Mouse (Mus musculus) midbrain, postnatal 0 days (tissue): ENCODE measurements around the gene Med29. TPM values are rescaled to one million over a fixed set of nuclear protein-coding genes. Genes with fewer than 3 reads are reported as not detected.

Source experiments
- ATAC-seq: fragments of 200-750 bp; cut with Nextera tagmentation; 2 replicates; pipeline ENCODE4 v1.8.0; 2017; ENCODE audit warnings: moderate number of reproducible peaks, mild to moderate bottlenecking, moderate TSS enrichment, moderate library complexity; ENCODE audit not compliant: low FRiP score
- DNase-seq: peaks from one replicate; pipeline ENCODE4 v3.0.0-alpha.2; 2015; ENCODE audit warnings: low spot score
- H3K27ac ChIP-seq: fragments of 300-500 bp; sonication (generic); 2 replicates; pipeline ENCODE4 v1.5.1; 2014; ENCODE audit warnings: low read depth, mild to moderate bottlenecking, low read length, mixed read lengths
- H3K27me3 ChIP-seq: fragments of 300-500 bp; sonication (generic); 2 replicates; pipeline ENCODE4 v1.6.1; 2014; ENCODE audit warnings: low read length, control low read depth, mixed read lengths; ENCODE audit not compliant: insufficient read depth
- H3K36me3 ChIP-seq: fragments of 300-500 bp; sonication (generic); 2 replicates; pipeline ENCODE4 v1.6.1; 2014; ENCODE audit warnings: low read length, control low read depth, mixed read lengths; ENCODE audit not compliant: insufficient read depth
- H3K4me1 ChIP-seq: fragments of 300-500 bp; sonication (generic); 2 replicates; pipeline ENCODE4 v1.6.1; 2014; ENCODE audit warnings: mild to moderate bottlenecking, control low read depth, antibody characterized with exemption, low read length, mixed read lengths; ENCODE audit not compliant: insufficient read depth
- H3K4me2 ChIP-seq: fragments of 300-500 bp; sonication (generic); 2 replicates; pipeline ENCODE4 v1.6.1; 2014; ENCODE audit warnings: low read depth, mild to moderate bottlenecking, low read length, mixed read lengths; ENCODE audit not compliant: poor library complexity, severe bottlenecking
- H3K4me3 ChIP-seq: fragments of 300-500 bp; sonication (generic); 2 replicates; pipeline ENCODE4 v1.5.1; 2014; ENCODE audit warnings: low read depth, mild to moderate bottlenecking, low read length, moderate library complexity
- H3K9ac ChIP-seq: fragments of 300-500 bp; sonication (generic); replicated peaks from 2 replicates; pipeline ENCODE4 v1.6.1; 2014; ENCODE audit warnings: mild to moderate bottlenecking, low read length, moderate library complexity, mixed read lengths; ENCODE audit not compliant: poor library complexity, severe bottlenecking
- H3K9me3 ChIP-seq: fragments of 300-500 bp; sonication (generic); 2 replicates; pipeline ENCODE4 v1.6.1; 2016; ENCODE audit warnings: low read length, control low read depth
- CTCF ChIP-seq: IDR thresholded peaks from 2 replicates; pipeline ENCODE4 v1.5.1; 2016; ENCODE audit warnings: antibody characterized with exemption, mild to moderate bottlenecking
- WGBS: fragments of 180-500 bp; shearing (Covaris S2); extraction: QIAGEN DNeasy Blood & Tissue Kit; methylation state at CpG from one replicate; pipeline ENCODE4 v1.1.7; 2014; 5-methylcytosine and 5-hydroxymethylcytosine counted together
- polyA plus RNA-seq: library from polyadenylated mRNA; unstranded; fragments of >200 nt; fragmentation: Nextera tagmentation; extraction: Ambion mirVana; gene quantifications from 2 replicates; pipeline ENCODE4 v1.2.1, GENCODE M21; 2015
- total RNA-seq: library from RNA; depleted of rRNA; stranded (reverse); fragments of >200 nt; gene quantifications from 2 replicates; pipeline ENCODE4 v1.2.3, GENCODE M21; 2014

Gene Med29
- total and polyA plus RNA-seq, 2 experiments from 2014 or later, result 37.9 to 41.6 TPM

DNA sequence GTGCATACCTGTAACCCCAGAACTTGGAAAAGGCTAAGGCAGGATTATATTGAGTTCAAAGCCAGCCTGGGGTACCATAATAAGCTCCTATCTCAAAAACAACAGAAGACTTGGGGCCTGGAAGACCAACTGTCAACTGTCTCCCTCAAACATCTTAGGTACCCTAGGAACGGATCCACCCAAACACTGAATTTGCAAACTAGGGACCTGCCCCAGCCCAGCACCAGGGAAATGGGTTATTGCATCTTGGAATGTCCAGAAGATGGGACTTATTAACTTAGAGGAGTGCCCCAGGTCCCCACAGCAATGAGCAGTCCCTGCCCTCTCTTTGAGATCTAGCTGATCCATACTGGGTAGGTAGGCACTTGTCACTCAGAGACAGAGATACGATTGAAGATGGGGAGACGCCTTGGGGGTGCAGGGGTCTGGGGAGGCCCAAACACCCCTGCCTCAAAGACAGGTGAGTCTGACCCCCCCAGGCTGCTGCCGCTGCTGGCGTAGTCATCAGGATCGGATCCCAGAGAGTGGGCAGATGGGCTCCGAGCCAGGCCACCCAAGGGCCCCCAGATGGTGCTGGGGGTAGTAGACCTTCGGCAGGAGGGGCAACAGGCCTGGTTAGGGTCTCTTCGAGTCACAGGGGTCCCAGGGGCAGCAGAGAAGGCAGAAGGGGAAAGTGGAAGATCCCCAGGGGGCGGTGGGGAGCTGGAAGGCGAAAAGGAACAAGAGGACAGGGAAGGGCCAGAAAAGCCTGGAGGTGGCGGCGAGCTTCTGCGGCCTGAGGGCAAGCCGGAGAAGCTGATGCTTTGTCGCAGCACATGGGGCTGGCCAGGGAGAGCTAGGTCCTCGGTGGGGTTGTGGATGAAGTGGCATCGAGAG is 15.1 kb downstream of the Med29 start:
- H3K27me3 ChIP-seq, result no peaks in the 10 kb centered on the region
- 78% methylated on average over 18 of the region's 18 CpGs for WGBS
- TF ChIP-seq CTCF, result no peak
- ATAC-seq (no peak), DNase-seq (no peak)
- no peaks in the 10 kb centered on the region for H3K9me3 ChIP-seq
- peaks cover 8% of the 10 kb centered on the region; the same call in 1 of the 2 replicates for H3K4me1 ChIP-seq
- no peaks in the 10 kb centered on the region for H3K36me3 ChIP-seq
- H3K4me2 ChIP-seq, result peak overlapping the region; percentile 76
- no peak overlapping the region for H3K9ac ChIP-seq
- no peak overlapping the region for H3K27ac ChIP-seq
- H3K4me3 ChIP-seq, result peak overlapping the region; percentile 16; the same call in 1 of the 2 replicates

DNA sequence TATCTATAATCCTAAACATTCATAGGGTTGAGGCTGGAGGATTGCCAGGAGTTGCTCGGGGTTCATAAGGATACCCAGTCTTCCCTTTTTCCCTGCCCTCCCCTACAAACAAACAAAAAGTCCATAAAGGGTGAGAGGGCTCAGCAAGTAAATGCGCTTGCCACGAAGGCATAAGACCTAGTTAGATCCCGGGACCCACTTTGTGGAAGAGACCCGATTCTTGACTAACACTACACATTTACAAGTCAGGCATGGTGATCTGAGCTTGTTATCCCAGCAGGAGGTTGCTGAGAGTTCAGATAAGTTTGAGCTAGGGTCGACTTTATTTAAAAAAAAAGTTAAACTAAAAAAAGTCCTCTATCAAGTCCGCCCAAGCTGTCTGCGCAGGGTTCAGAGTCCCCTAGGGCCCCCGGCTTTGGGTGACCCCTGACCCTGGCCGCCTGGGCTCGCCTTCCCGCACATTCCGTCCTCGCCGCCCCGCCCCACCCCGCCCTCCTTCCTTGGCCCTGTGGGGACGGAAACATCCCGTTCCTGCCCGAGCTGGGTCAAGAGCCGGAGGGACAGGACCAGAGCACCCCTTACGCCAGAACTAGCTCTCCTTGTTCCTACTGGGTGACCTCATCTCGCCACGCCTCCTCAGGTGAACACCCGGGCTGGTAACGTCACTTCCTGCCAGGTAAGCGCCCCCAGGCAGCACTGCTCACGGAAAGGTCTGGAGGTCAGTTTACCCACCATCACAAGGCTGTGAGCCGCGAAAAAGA is 16.3 kb downstream of the Med29 start:
- H3K4me2 ChIP-seq, result peak overlapping the region; percentile 76
- DNase-seq, result peak; percentile 53
- no peaks in the 10 kb centered on the region for H3K9me3 ChIP-seq
- no peaks in the 10 kb centered on the region for H3K27me3 ChIP-seq
- H3K9ac ChIP-seq, result peak overlapping the region; percentile 24; the same call in 1 of the 2 replicates
- peak overlapping the region; percentile 41 for H3K4me3 ChIP-seq
- WGBS, result 5% methylated on average over 30 of the region's 30 CpGs
- ATAC-seq, result no peak
- peak overlapping the region; percentile 63 for H3K27ac ChIP-seq
- H3K36me3 ChIP-seq, result no peaks in the 10 kb centered on the region
- peaks cover 11% of the 10 kb centered on the region; the same call in 1 of the 2 replicates for H3K4me1 ChIP-seq
- TF ChIP-seq CTCF, result no peak

DNA sequence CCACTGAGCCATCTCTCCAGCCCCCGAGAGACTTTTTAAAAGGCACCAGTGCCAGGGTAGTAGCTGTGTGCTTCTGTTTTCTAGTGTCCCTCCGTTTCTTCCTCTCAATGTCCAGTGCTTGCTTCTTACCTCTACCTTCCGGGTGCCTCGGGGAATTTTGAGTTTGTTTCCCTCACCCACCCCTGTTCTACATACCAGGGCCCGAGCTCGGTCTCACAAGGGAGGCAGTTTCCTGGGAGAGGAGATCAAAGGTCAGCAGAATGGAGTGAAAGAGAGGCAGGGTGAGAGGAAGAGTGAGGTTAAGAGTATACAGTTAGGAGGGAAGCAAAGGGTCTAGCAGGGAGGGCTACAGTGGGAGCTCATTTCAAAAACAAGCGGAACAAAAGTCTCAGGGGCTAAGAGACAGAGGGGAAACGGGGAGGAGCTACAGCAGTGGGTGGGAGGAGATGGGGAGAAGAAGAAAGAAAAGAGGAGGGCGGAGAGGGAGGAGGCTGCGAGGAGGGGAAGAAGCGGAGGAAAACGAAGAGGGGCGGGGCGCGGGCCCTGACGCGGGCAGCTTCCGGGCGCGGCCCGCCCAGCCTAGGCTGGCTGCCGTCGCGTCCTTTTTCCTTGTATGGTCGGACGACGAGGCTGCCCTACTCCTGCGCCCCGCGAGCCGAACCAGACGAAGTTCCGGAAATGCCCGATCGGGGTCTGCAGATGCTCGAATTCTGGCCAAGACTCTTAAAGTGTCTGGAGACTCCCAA is 17.2 kb downstream of the Med29 start:
- 2% methylated on average over 32 of the region's 36 CpGs for WGBS
- ATAC-seq (peak; percentile 18; the same call in 1 of the 2 replicates), DNase-seq (peak; percentile 85)
- no peaks in the 10 kb centered on the region for H3K36me3 ChIP-seq
- H3K4me3 ChIP-seq, result peak overlapping the region; percentile 41
- peak overlapping the region; percentile 76 for H3K4me2 ChIP-seq
- no peaks in the 10 kb centered on the region for H3K9me3 ChIP-seq
- H3K27me3 ChIP-seq, result no peaks in the 10 kb centered on the region
- peak overlapping the region; percentile 63 for H3K27ac ChIP-seq
- no peak for TF ChIP-seq CTCF
- H3K4me1 ChIP-seq, result peaks cover 12% of the 10 kb centered on the region; the same call in 1 of the 2 replicates
- H3K9ac ChIP-seq, result peak overlapping the region; percentile 24

DNA sequence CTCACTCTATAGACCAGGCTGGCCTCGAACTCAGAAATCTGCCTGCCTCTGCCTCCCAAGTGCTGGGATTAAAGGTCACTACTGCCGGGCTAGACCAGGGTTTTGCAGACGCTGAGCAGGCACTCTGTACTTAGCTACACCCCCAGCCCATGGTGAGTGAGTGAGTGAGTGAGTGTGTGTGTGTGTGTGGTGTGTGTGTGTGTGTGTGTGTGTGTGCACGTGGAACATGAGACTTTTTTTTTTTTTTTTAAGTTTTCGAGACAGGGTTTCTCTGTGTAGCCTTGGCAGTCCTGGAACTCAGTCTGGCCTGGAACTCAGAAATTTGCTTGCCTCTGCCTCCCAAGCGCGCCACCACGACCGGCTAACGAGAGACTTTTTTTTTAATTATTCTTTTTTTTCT is 17.9 kb downstream of the Med29 start:
- Histone ChIP-seq H3K27ac (no peak overlapping the region), H3K4me2 (no peak overlapping the region), H3K4me3 (no peak overlapping the region), H3K9me3 (no peaks in the 10 kb centered on the region), H3K4me1 (peaks cover 18% of the 10 kb centered on the region; the same call in 1 of the 2 replicates), H3K27me3 (no peaks in the 10 kb centered on the region), H3K36me3 (no peaks in the 10 kb centered on the region), H3K9ac (no peak overlapping the region)
- TF ChIP-seq CTCF, result no peak
- no peak for DNase-seq
- 81% methylated on average over 10 of the region's 10 CpGs for WGBS
- no peak for ATAC-seq

DNA sequence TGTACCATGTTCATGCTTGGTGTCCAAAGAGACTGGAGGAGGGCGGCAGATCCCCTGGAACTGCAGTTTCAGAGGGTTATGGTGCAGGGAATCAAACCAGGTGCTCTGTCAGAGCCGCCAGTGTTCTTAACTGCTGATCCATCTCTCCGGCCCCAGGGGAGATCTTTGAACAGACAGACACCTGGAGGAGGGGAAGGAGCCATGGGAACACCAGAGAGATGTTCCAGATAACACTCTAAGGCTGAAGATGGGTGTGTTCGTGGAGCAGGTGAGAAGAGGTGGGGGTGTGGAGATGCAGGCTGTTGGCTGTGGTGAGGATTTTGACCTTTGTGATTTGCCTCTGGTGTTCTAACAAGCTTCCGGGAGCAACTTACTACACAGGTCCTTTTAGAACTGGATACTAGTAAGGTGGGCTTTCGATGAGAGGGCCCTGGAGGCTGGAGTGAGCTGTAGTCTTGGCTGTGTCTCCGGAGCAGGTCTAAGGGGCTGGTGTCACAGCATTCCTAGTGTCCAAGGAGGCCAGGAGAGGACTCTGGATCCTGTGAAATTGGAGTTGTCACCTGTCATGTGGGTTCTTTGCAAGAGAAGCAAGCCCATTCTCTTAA is 18.5 kb downstream of the Med29 start:
- TF ChIP-seq CTCF, result no peak

More for the DNA sequence above, 18.5 kb downstream of the Med29 start:
- no peak overlapping the region for H3K27ac ChIP-seq
- H3K4me1 ChIP-seq, result peaks cover 18% of the 10 kb centered on the region; the same call in 1 of the 2 replicates
- DNase-seq (no peak), ATAC-seq (no peak)
- 82% methylated on average over 7 of the region's 7 CpGs for WGBS
- no peak overlapping the region for H3K4me3 ChIP-seq
- H3K36me3 ChIP-seq, result no peaks in the 10 kb centered on the region
- no peak overlapping the region for H3K9ac ChIP-seq
- H3K9me3 ChIP-seq, result no peaks in the 10 kb centered on the region
- H3K4me2 ChIP-seq, result no peak overlapping the region
- no peaks in the 10 kb centered on the region for H3K27me3 ChIP-seq
